In the genomic region with DNA sequence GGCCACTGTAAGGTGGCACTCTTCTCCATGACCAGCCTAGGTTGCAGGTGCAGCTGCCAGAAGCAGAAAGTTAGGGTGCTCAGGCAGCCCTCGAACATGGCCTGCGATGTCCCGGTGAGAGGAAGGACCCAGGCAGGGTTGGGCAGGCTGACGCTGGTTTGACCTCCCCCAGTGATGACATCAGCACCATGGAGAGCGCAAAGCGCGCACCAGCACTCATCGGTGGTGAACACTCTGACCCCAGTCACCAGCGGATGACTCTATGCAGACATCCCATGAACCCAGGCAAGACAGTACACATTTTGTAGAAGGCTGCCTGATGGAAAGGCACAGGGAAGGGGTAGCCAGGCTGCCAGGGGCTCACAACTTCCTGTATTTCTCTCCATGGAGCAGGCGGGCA, we compare ENCODE assay signal across 8 mouse cellular contexts.
DNase-seq lines count a peak whose midpoint lies in the region; ATAC-seq lines count a peak whose summit lies in the region.

No protein-coding gene starts in this region.

- no peaks in the 10 kb centered on the region for H3K36me3 ChIP-seq in midbrain, embryonic 11.5 days (ENCODE audit: control insufficient read depth, insufficient read depth, low read length)
- no peaks in the 10 kb centered on the region for H3K36me3 ChIP-seq in midbrain, embryonic 13.5 days

- H3K27me3 ChIP-seq in midbrain, embryonic 11.5 days (ENCODE audit: control insufficient read depth, insufficient read depth, low read length), result no peaks in the 10 kb centered on the region
- H3K27me3 ChIP-seq in midbrain, embryonic 13.5 days, result 0 out of 2 replicates have a peak, but pooled peaks cover 6% of the 10 kb centered on the region

- 7% methylated on average over 10 of the region's 10 CpGs for WGBS in midbrain, embryonic 11.5 days
- WGBS in midbrain, embryonic 13.5 days, result 7% methylated on average over 10 of the region's 10 CpGs

- H3K4me3 ChIP-seq in midbrain, embryonic 11.5 days (ENCODE audit: low read depth, low read length), result no peak overlapping the region
- no peak overlapping the region for H3K4me3 ChIP-seq in midbrain, embryonic 13.5 days (replicated peaks)

- H3K4me1 ChIP-seq in midbrain, embryonic 11.5 days (ENCODE audit: control insufficient read depth, insufficient read depth, low read length), result peaks cover 8% of the 10 kb centered on the region; the same call in 1 of the 2 replicates
- H3K4me1 ChIP-seq in midbrain, embryonic 13.5 days (replicated peaks), result peaks cover 34% of the 10 kb centered on the region

- no peak for ATAC-seq in midbrain, embryonic 11.5 days (ENCODE audit: low FRiP score)
- no peak for ATAC-seq in midbrain, embryonic 13.5 days
- ATAC-seq in monocyte, adult 5-6 weeks (replicated peaks; ENCODE audit: insufficient number of reproducible peaks, low FRiP score, low TSS enrichment, poor library complexity, severe bottlenecking), result no peak

- no peaks in the 10 kb centered on the region for H3K9me3 ChIP-seq in midbrain, embryonic 11.5 days (ENCODE audit: control insufficient read depth, low read length)
- no peaks in the 10 kb centered on the region for H3K9me3 ChIP-seq in midbrain, embryonic 13.5 days

- H3K27ac ChIP-seq in midbrain, embryonic 11.5 days (ENCODE audit: low read depth, low read length), result no peak overlapping the region
- no peak overlapping the region for H3K27ac ChIP-seq in midbrain, embryonic 13.5 days

- no peak overlapping the region for H3K4me2 ChIP-seq in midbrain, embryonic 11.5 days
- no peak overlapping the region for H3K4me2 ChIP-seq in midbrain, embryonic 13.5 days (replicated peaks)

- DNase-seq in midbrain, embryonic 11.5 days (ENCODE audit: low spot score, missing footprints), result peak; percentile 86
- peak; percentile 37 to 45 for DNase-seq in adrenal gland, postnatal 36 days
- peak; percentile 40 for DNase-seq in kidney, postnatal 14 days
- peak; percentile 63 for DNase-seq in testis, postnatal 10 days (ENCODE audit: low spot score)
- no peak for DNase-seq in right cerebral cortex, postnatal 4 days
- no peak for DNase-seq in frontal cortex, adult 2 months (ENCODE audit: extremely low spot score in 1 of 2, low spot score in 1 of 2)

- no peak overlapping the region for H3K9ac ChIP-seq in midbrain, embryonic 11.5 days (ENCODE audit: low read length)
- no peak overlapping the region for H3K9ac ChIP-seq in midbrain, embryonic 13.5 days (replicated peaks)

Comparison
In these comparisons a context has a peak if more than half of its experiments do, and no peak if none do; other contexts are left out.
1. DNase-seq: peak in midbrain, embryonic 11.5 days (single experiment), adrenal gland, postnatal 36 days (2 of 2), kidney, postnatal 14 days (single experiment) and testis, postnatal 10 days (single experiment); none in right cerebral cortex, postnatal 4 days (single experiment) and frontal cortex, adult 2 months (0 of 2).